Mouse (Mus musculus) liver, adult 10 weeks (tissue): ENCODE data around the gene Arl5a. TPM values are rescaled to one million over a fixed set of nuclear protein-coding genes. Genes with fewer than 3 reads are reported as not detected.

Experiments used
- polyA plus RNA-seq: library from polyadenylated mRNA; stranded (reverse); fragments of 350-450 nt; fragmentation: Illumina TruSeq; extraction: RNeasy Lipid Tissue Mini Kit (QIAGEN cat#74804); gene quantifications from one replicate; pipeline ENCODE4 v1.2.3, GENCODE M21; 2014; ENCODE audit warnings: low read depth, low replicate concordance

The Arl5a gene
- polyA plus RNA-seq: 155 TPM

GRCm38 (mm10) chr2:52424747-52425522 is at the start of gene Arl5a:
TSS of gene Arl5a (minus strand) at chr2:52424901.

GRCm38 (mm10) chr2:52378448-52378804 is 46.3 kb downstream of the Arl5a start, which contains the start of gene Neb:
TSS of gene Neb (minus strand) at chr2:52378474.

Other genes with a start within 250 kb of the Arl5a start
- 14.8 TPM for gene Neb, start 46.4 kb downstream of the Arl5a start, polyA plus RNA-seq